Mouse (Mus musculus): ENCODE data around the gene Tceanc.
"Not testable (repeated sequence)": the region's sequence is repeated elsewhere in the genome, so short reads cannot be mapped to it uniquely, and the experiment has no call there.

Gene Tceanc

GRCm38 (mm10) chrX:166518345-166518744 is at the start of gene Tceanc:
Gene Tceanc, minus strand, starts transcription at chrX:166518567.
- DNase-seq (ENCODE audit: low spot score in 2 of 2): no peak

GRCm38 (mm10) chrX:166565983-166566382 is 47.6 kb upstream of the Tceanc start:
- DNase-seq (ENCODE audit: low spot score in 2 of 2): no peak

GRCm38 (mm10) chrX:166565401-166565800 is 47.0 kb upstream of the Tceanc start:
- DNase-seq (ENCODE audit: low spot score in 2 of 2): no peak

GRCm38 (mm10) chrX:166564900-166565299 is 46.5 kb upstream of the Tceanc start:
- no peak for DNase-seq (ENCODE audit: low spot score in 2 of 2)

GRCm38 (mm10) chrX:166559333-166559732 is 41.0 kb upstream of the Tceanc start:
- DNase-seq (ENCODE audit: low spot score in 2 of 2): no peak

GRCm38 (mm10) chrX:166552355-166552754 is 34.0 kb upstream of the Tceanc start:
- DNase-seq (ENCODE audit: low spot score in 2 of 2): no peak

GRCm38 (mm10) chrX:166546495-166546894 is 28.1 kb upstream of the Tceanc start:
- no peak for DNase-seq (ENCODE audit: low spot score in 2 of 2)

- DNase-seq (ENCODE audit: low spot score in 2 of 2): no peak
Observed at GRCm38 (mm10) chrX:166535138-166535537, 16.8 kb upstream of the Tceanc start.

GRCm38 (mm10) chrX:166533432-166533831 is 15.1 kb upstream of the Tceanc start:
- no peak for DNase-seq (ENCODE audit: low spot score in 2 of 2)

GRCm38 (mm10) chrX:166531671-166532070 is 13.3 kb upstream of the Tceanc start:
- DNase-seq (ENCODE audit: low spot score in 2 of 2): no peak

GRCm38 (mm10) chrX:166528126-166528525 is 9.8 kb upstream of the Tceanc start:
- no peak for DNase-seq (ENCODE audit: low spot score in 2 of 2)

GRCm38 (mm10) chrX:166525637-166526315 is 7.4 kb upstream of the Tceanc start:
- no peak for DNase-seq (ENCODE audit: low spot score in 2 of 2)

- DNase-seq (ENCODE audit: low spot score in 2 of 2): no peak
Observed at GRCm38 (mm10) chrX:166520782-166521181, 2.4 kb upstream of the Tceanc start.

GRCm38 (mm10) chrX:166516631-166517030 is 1.7 kb downstream of the Tceanc start:
- DNase-seq (ENCODE audit: low spot score in 2 of 2): no peak

GRCm38 (mm10) chrX:166515923-166516322 is 2.4 kb downstream of the Tceanc start:
- no peak for DNase-seq (ENCODE audit: low spot score in 2 of 2)

- DNase-seq (ENCODE audit: low spot score in 2 of 2): not testable (repeated sequence)
Observed at GRCm38 (mm10) chrX:166514035-166514434, 4.3 kb downstream of the Tceanc start.

- no peak for DNase-seq (ENCODE audit: low spot score in 2 of 2)
Observed at GRCm38 (mm10) chrX:166512071-166512470, 6.3 kb downstream of the Tceanc start.

- DNase-seq (ENCODE audit: low spot score in 2 of 2): no peak
Observed at GRCm38 (mm10) chrX:166511107-166511506, 7.3 kb downstream of the Tceanc start.

- peak; percentile 86 to 87 for DNase-seq (ENCODE audit: low spot score in 2 of 2)
Observed at GRCm38 (mm10) chrX:166509761-166510738, 8.3 kb downstream of the Tceanc start.

GRCm38 (mm10) chrX:166504421-166504820 is 13.9 kb downstream of the Tceanc start:
- no peak for DNase-seq (ENCODE audit: low spot score in 2 of 2)

- DNase-seq (ENCODE audit: low spot score in 2 of 2): no peak
Observed at GRCm38 (mm10) chrX:166499496-166500190, 18.7 kb downstream of the Tceanc start.

- no peak for DNase-seq (ENCODE audit: low spot score in 2 of 2)
Observed at GRCm38 (mm10) chrX:166497771-166498170, 20.6 kb downstream of the Tceanc start.

All from frontal cortex, postnatal 10 days (tissue).